Mouse (Mus musculus) heart, embryonic 14.5 days (tissue): ENCODE results near the gene Kif19a. TPM values are rescaled to one million over a fixed set of nuclear protein-coding genes. Genes with fewer than 3 reads are reported as not detected.
A peak's percentile ranks its signal among the peaks of the same experiment; 100 is the strongest.

Experiments used
- ATAC-seq: fragments of 200-750 bp; cut with Nextera tagmentation; 2 replicates; pipeline ENCODE4 v1.8.0; 2017; ENCODE audit warnings: low read depth, moderate TSS enrichment; ENCODE audit not compliant: insufficient number of reproducible peaks, insufficient read depth, low FRiP score
- H3K27ac ChIP-seq, 2 experiments: fragments of 200-500 bp in 1 of 2; fragments of 300-500 bp in 1 of 2; sonication (generic) in 1 of 2; replicated peaks in 1 of 2; 2 replicates each; pipeline ENCODE4 v1.5.1; 2012 to 2014; ENCODE audit warnings: low read depth in 2 of 2, low read length in 2 of 2, control low read depth in 1 of 2, mild to moderate bottlenecking in 1 of 2, mixed read lengths in 1 of 2; ENCODE audit not compliant: control insufficient read depth in 1 of 2, insufficient read depth in 1 of 2
- H3K27me3 ChIP-seq: fragments of 300-500 bp; sonication (generic); 2 replicates; pipeline ENCODE4 v1.6.1; 2014; ENCODE audit warnings: mild to moderate bottlenecking, low read length, control low read depth; ENCODE audit not compliant: control insufficient read depth, insufficient read depth
- H3K36me3 ChIP-seq: fragments of 300-500 bp; sonication (generic); 2 replicates; pipeline ENCODE4 v1.6.1; 2014; ENCODE audit warnings: mild to moderate bottlenecking, control low read depth, low read length, mixed read lengths; ENCODE audit not compliant: control insufficient read depth, insufficient read depth
- H3K4me1 ChIP-seq, 2 experiments: fragments of 200-500 bp in 1 of 2; fragments of 300-500 bp in 1 of 2; sonication (generic) in 1 of 2; 2 replicates each; pipeline ENCODE4 v1.6.1; 2012 to 2014; ENCODE audit warnings: low read length in 2 of 2, control low read depth in 1 of 2, mixed read lengths in 1 of 2; ENCODE audit not compliant: control insufficient read depth in 2 of 2, insufficient read depth in 2 of 2
- H3K4me2 ChIP-seq: fragments of 300-500 bp; sonication (generic); 2 replicates; pipeline ENCODE4 v1.6.1; 2014; ENCODE audit warnings: mild to moderate bottlenecking, low read length
- H3K4me3 ChIP-seq, 2 experiments: fragments of 200-500 bp in 1 of 2; fragments of 300-500 bp in 1 of 2; sonication (generic) in 1 of 2; 2 replicates each; pipeline ENCODE4 v1.5.1; 2012 to 2014; ENCODE audit warnings: low read length in 2 of 2, mild to moderate bottlenecking in 2 of 2, control low read depth in 1 of 2, low read depth in 1 of 2, moderate library complexity in 1 of 2; ENCODE audit not compliant: control insufficient read depth in 1 of 2, insufficient read depth in 1 of 2
- H3K9ac ChIP-seq: fragments of 300-500 bp; sonication (generic); 2 replicates; pipeline ENCODE4 v1.6.1; 2014; ENCODE audit warnings: mild to moderate bottlenecking, low read length
- H3K9me3 ChIP-seq: fragments of 300-500 bp; sonication (generic); 2 replicates; pipeline ENCODE4 v1.6.1; 2016; ENCODE audit warnings: low read length, control low read depth; ENCODE audit not compliant: control insufficient read depth
- WGBS: fragments of 180-500 bp; shearing (Covaris S2); extraction: QIAGEN DNeasy Blood & Tissue Kit; methylation state at CpG from one replicate; pipeline ENCODE4 v1.1.7; 2014; 5-methylcytosine and 5-hydroxymethylcytosine counted together
- polyA plus RNA-seq: library from polyadenylated mRNA; unstranded; fragments of >200 nt; fragmentation: Nextera tagmentation; extraction: Ambion mirVana; gene quantifications from 2 replicates; pipeline ENCODE4 v1.2.1, GENCODE M21; 2014

The Kif19a gene
- polyA plus RNA-seq, 1 experiment from 2014 or later = 0.28 TPM

DNA sequence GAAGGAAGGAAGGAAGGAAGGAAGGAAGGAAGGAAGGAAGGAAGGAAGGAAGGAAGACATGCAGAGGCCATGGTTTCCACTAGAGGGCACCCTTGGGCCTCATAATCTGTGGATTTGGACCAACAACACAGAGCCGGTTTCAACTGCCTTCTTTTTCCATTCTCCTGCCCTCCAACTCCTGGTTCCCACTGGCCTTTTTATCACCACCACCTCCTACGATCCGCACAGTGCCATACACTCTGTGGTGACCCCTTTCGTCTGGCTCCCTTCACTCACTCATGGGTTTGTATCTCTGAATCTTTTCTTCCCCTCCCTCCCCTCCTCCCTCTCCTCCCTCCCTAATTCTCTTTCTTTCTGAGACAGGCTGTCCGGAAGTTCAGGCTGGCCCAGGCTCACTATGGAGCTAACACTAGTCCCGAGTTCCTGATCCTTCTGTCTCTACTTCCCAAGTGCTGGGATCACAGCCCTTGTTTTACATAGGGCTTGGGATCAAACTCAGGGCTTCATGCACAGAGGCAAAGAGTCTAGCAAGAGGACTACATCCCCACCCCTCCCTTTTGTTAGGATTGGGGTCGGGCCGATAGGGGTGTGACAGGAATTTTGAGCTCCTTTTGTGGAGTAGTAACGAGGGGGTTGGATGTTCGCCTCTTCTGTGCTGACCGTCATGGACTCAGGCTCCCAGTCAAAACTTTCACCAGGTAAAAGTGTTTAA lies 28.1 kb upstream of the Kif19a start:
- Histone ChIP-seq H3K9me3 (no peaks in the 10 kb centered on the region), H3K4me1 (peaks cover 7 to 9% of the 10 kb centered on the region in 2 experiments; a peak in 3 of 4 replicates), H3K9ac (no peak overlapping the region), H3K27ac (no peak overlapping the region), H3K27me3 (no peaks in the 10 kb centered on the region), H3K36me3 (no peaks in the 10 kb centered on the region), H3K4me3 (no peak overlapping the region), H3K4me2 (0 out of 2 replicates have a peak overlapping the region, but pooled peaks have one; percentile 6)
- 41% methylated on average over 11 of the region's 11 CpGs for WGBS
- ATAC-seq = no peak; the same call in 1 of the 2 replicates

DNA sequence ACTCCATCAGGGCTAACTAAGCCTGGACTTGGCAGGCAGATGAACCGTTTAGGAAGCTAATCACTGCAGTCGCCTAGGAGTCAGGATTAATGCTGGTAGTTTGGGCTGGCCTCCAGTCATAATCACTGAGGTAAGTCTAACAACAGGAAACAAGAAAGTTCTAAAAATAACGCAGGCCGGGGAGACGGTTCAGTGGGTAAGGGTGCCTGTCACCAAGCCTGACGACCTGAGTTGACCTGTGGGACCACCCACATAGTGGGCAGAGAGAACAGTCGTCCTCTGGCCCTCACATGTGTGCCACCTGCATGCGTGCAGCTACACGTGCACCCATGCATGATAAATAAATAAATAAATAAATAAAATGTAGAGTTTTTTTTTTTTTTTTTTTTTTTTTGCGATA lies 24.6 kb upstream of the Kif19a start:
- Histone ChIP-seq H3K27me3 (no peaks in the 10 kb centered on the region), H3K27ac (no peak overlapping the region), H3K9ac (no peak overlapping the region), H3K36me3 (no peaks in the 10 kb centered on the region), H3K4me1 (peaks cover 9% of the 10 kb centered on the region in 2 experiments; a peak in 3 of 4 replicates), H3K9me3 (no peaks in the 10 kb centered on the region), H3K4me3 (no peak overlapping the region), H3K4me2 (no peak overlapping the region)
- ATAC-seq = 0 out of 2 replicates have a peak, but pooled peaks have one; percentile 44
- 28% methylated on average over 10 of the region's 10 CpGs for WGBS

DNA sequence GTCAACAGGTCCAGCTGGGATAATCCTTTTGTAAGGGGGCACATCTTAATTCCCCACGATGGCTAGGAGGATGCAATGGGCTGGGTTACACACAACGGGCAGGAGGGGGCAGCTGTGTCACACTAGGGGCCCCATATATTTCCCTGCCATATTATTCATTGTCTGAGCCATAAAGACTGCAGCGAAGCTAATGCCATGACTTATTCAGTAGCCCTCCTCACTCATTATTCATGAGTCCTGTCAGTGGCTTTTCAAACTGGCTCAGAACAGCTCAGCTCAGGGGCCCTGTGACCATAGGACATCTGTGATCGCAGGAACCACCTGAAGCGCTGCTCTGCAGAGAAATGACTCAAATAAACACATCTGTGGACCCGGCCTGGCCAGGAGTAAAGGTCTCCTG lies 23.7 kb upstream of the Kif19a start:
- Histone ChIP-seq H3K9me3 (no peaks in the 10 kb centered on the region), H3K4me1 (peaks cover 9% of the 10 kb centered on the region in 2 experiments; a peak in 3 of 4 replicates), H3K36me3 (no peaks in the 10 kb centered on the region), H3K4me2 (no peak overlapping the region), H3K4me3 (no peak overlapping the region), H3K27me3 (no peaks in the 10 kb centered on the region), H3K9ac (no peak overlapping the region), H3K27ac (no peak overlapping the region)
- ATAC-seq = no peak
- 63% methylated on average over 6 of the region's 6 CpGs for WGBS

DNA sequence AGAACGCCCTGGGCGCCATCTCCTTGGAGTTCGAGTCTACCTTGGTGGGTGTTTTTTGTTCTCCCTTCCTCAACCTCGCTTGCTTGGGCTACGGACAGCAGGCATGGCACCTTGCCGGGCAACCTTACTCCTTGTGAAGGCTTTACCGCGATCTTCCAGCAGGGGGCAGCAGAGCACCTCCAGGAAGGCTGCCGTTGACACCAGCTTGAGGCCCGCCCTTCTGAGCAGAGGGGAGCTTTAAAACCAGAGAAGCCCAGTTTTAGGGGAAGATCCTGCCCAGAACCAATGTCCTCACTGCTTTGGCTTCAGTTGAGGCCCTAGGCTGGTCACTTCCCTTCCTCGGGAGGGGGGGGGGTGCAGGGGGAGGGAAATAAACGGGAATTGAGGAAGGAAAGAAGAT lies 20.1 kb upstream of the Kif19a start:
- Histone ChIP-seq H3K4me3 (no peak overlapping the region), H3K9me3 (no peaks in the 10 kb centered on the region), H3K36me3 (no peaks in the 10 kb centered on the region), H3K27ac (no peak overlapping the region), H3K27me3 (no peaks in the 10 kb centered on the region), H3K4me1 (peaks cover 6 to 8% of the 10 kb centered on the region in 2 experiments; a peak in 3 of 4 replicates), H3K9ac (peak overlapping the region; percentile 51; the same call in 1 of the 2 replicates), H3K4me2 (peak overlapping the region; percentile 49)
- 0% methylated on average over 12 of the region's 12 CpGs for WGBS
- ATAC-seq = peak; percentile 58; the same call in 1 of the 2 replicates

DNA sequence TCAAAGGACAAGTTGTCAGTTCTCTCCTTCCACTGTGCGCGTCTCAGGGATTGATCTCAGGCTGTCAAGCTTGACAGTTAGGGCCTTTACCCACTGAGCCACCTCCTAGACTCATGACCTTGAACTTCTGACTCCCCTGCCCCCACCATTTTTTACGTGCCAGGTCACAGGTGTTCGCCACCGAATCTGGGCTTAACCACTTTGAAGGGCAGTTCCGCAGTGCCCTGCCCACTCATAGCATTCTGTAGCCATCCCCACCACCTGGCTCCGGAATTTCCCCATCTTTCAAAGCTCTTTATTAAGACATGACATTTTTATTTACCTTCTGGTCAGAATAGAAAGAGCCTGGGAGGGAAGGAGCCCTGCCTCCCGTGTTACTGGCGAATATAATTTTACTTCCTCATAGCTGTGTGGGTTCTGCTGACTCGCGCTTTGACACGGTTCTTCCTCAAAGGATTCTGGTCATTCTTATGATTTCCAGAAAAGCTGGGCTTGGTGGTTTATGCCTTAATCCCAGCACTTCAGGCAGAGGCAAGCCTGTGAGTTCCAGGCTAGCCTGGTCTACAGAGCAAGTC lies 17.5 kb upstream of the Kif19a start:
- no peak overlapping the region for H3K4me2 ChIP-seq
- H3K27ac ChIP-seq = no peak overlapping the region
- ATAC-seq = no peak
- no peak overlapping the region for H3K4me3 ChIP-seq
- H3K36me3 ChIP-seq = no peaks in the 10 kb centered on the region
- H3K27me3 ChIP-seq = no peaks in the 10 kb centered on the region
- WGBS = 80% methylated on average over 12 of the region's 12 CpGs
- no peak overlapping the region for H3K9ac ChIP-seq
- H3K9me3 ChIP-seq = no peaks in the 10 kb centered on the region
- H3K4me1 ChIP-seq = peaks cover 0 to 2% of the 10 kb centered on the region in 2 experiments; a peak in 1 of 4 replicates

DNA sequence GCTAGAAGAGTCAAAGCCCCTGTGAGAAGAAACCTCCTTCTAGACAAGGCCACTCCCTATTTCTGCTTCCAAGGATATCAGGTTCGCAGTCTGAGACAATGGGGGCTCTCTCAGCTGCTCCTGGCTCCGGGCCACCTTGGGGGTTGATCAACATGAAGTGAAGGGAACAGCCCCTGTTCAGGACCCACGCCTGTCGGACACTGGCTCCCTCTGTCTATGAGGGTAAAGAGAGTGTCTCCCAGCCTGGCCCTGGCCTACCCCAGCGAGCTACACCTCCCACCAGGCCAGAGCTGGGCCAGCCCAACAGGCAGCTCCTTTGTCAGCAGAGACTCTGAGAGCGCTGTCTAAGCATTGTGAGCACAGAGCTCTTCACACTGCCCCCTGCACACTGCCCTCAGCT lies 4.7 kb downstream of the Kif19a start:
- H3K9ac ChIP-seq = no peak overlapping the region
- 42% methylated on average over 6 of the region's 6 CpGs for WGBS
- peaks cover 4% of the 10 kb centered on the region in 2 experiments; a peak in 1 of 4 replicates for H3K4me1 ChIP-seq
- peaks cover 20% of the 10 kb centered on the region for H3K27me3 ChIP-seq
- ATAC-seq = no peak
- no peak overlapping the region for H3K4me3 ChIP-seq
- H3K27ac ChIP-seq = no peak overlapping the region
- no peaks in the 10 kb centered on the region for H3K9me3 ChIP-seq
- H3K4me2 ChIP-seq = no peak overlapping the region
- no peaks in the 10 kb centered on the region for H3K36me3 ChIP-seq

DNA sequence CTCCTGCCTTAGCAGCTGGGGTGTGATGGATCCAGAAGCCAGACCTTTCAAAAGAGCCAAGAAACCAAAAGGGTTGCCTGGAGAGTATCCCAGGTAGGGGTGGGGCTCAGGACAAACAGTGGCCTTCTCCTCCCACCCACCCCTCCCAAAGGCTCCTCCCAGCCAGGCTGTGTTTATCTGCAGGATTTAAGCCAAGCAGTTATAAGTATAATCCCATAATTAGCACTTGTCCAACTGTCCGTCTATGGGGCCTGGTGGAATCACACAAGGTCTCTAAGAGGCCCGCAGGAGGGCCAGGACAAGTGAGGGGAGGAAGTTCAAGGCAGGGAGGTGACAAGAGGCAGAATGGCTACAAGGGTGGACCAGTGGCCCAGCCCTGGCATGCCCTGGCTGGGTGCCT lies 6.7 kb downstream of the Kif19a start:
- H3K4me2 ChIP-seq = no peak overlapping the region
- WGBS = 74% methylated on average over 2 of the region's 2 CpGs

More for the DNA sequence above, 6.7 kb downstream of the Kif19a start:
- Histone ChIP-seq H3K4me1 (no peaks in the 10 kb centered on the region), H3K9ac (no peak overlapping the region), H3K4me3 (no peak overlapping the region), H3K9me3 (no peaks in the 10 kb centered on the region), H3K27me3 (peaks cover 11% of the 10 kb centered on the region), H3K27ac (no peak overlapping the region), H3K36me3 (no peaks in the 10 kb centered on the region)
- no peak for ATAC-seq
